Mouse (Mus musculus): ENCODE measurements around the gene Yap1.

Gene Yap1

GRCm38 (mm10) chr9:7977587-7977986, 26.8 kb downstream of the Yap1 start:
- no peak for DNase-seq (ENCODE audit: low read depth, low spot score)

DNA sequence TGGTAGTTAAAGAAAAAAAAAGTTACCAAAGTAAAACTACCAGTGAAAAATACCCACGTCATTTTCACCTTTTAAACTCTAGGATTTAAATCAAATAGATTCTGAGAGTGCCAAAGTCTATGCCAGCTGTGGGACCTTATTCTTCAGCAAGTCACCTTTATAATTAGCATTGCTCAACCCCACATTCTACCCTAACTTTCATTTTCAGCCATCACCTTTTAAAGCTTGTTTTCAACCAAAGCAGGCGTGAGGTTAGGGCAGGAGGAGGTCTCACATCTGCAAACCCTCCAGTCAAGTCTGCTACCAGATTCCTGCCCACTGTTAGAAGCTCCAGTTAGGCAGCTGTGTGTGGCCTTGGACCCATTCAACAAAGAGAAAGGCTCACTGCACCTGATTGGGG, 32.4 kb downstream of the Yap1 start:
- DNase-seq (ENCODE audit: low read depth, low spot score) = no peak

GRCm38 (mm10) chr9:7967980-7968379, 36.4 kb downstream of the Yap1 start:
- no peak for DNase-seq (ENCODE audit: low read depth, low spot score)

DNA sequence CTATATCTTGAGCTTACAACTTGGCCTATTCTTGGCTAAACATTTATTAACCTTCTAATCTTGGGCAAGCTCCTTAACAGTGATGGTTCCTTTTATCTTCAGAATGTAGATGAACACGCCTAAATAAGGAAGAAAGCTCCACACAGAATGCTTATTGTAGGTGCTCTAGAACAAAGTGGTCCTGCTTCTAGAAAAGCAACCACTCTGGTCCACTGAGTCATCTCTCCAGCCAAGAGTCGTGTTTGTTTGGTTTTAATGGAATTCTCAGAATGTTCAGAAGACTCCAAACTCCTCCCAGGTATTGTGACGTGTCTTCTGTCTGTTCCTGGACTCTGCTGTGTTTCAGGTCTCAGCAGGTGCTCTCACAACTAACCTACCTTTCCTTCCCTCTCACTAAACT, 38.8 kb downstream of the Yap1 start:
- no peak for DNase-seq (ENCODE audit: low read depth, low spot score)

DNA sequence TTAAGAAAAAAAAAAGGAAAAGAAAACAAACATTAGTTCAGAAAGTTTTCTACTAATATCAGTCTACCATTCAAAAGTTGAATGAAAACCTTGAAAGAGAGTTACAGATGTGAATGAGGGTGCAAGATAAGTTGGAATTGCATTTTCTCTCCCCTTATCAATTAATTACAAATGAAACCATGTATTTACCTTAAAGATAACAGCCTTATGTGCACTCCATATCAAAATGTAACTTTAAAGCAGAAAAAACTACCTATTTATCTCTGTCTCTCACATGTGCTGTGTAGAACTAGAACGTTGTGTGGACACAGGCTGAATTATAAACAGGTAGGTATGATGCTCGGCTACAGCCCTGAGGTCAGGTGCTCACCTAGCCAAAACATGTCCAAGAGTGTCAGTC, 40.5 kb downstream of the Yap1 start:
- no peak for DNase-seq (ENCODE audit: low read depth, low spot score)

DNA sequence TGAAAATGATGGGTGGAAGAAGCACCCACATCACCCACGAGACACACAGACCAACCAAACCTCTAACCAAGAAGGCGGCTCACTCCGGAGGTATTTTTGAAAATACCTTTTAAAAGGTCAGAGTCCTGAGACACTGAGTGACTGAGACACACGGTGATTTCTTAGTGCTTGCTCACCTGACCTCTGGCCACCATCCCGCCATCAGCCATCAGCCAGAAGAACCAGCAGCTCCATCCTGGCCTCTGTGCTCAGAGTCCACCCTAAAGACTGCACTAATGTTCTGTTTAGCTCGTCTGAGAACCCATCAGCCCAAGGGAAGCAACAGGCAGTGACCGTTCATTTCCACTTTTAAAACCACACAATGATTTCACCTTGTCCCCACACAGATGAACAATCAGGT, 41.5 kb downstream of the Yap1 start:
- DNase-seq (ENCODE audit: low read depth, low spot score) = no peak

- DNase-seq (ENCODE audit: low read depth, low spot score) = no peak
Observed at GRCm38 (mm10) chr9:7961366-7962160, 42.8 kb downstream of the Yap1 start.

GRCm38 (mm10) chr9:7960382-7960781, 44.0 kb downstream of the Yap1 start:
- DNase-seq (ENCODE audit: low read depth, low spot score) = no peak

DNA sequence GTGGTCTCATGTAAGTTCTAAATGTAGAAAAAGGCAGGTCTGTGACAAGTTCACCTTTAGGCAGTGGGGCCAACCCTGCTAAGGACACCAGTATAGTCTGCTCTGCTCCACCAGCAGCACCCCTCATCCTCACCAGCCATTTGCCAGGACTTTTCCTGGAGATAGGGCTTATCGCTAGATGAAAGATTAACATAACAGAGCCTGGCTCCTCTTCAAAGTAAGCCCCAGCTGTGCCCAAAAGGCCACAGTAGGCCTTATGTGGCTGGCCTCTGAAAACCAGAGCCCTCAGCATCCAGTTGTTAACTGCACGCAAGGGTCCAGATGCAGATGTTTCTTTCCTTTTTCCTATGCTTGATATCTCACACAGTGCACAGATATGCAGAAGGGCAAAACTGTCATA, 45.1 kb downstream of the Yap1 start:
- no peak for DNase-seq (ENCODE audit: low read depth, low spot score)

GRCm38 (mm10) chr9:7958025-7958593, 46.3 kb downstream of the Yap1 start:
- DNase-seq (ENCODE audit: low read depth, low spot score) = no peak

DNA sequence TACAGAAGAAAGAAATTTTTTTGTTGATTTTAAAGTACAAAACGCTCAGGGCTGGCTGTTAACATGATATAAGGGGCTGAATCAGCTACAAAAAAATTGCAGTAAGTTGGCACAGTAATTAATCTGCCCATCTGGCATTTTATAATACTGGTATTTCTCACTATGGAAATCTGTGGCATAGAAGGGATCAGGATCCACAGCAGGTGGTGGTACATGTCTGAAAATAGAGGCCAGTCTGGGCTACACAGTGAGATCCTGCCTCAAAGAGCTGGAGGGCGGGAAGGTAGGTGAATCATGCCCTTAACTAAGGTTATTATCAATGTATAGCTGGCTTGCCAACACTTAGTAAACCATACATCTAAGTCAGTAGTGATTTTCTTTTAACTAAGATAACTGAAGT, 47.0 kb downstream of the Yap1 start:
- DNase-seq (ENCODE audit: low read depth, low spot score) = peak; percentile 39

DNA sequence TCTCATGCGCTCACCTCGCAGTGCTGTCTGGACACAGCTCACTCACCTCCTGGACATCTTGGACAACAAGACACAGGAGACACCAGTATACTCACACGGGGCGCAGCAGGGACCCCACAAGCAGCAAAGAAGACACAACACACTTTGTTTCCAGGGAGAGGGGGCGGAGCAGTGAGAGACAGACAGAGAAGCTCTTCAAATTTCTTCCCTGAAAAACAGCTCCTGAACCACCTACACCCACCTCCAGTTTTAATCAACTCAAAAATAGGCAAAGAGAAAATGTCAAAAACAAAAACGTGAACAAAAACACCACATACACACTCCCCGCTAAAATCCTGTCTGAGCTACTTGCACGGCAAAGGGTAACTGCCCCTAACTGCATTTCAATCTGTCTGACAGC, 48.0 kb downstream of the Yap1 start:
- peak; percentile 33 for DNase-seq (ENCODE audit: low read depth, low spot score)

- DNase-seq (ENCODE audit: low read depth, low spot score) = no peak
Observed at GRCm38 (mm10) chr9:7952886-7953285, 51.5 kb downstream of the Yap1 start.

- DNase-seq (ENCODE audit: low read depth, low spot score) = peak; percentile 85
Observed at GRCm38 (mm10) chr9:7950211-7950644, 54.2 kb downstream of the Yap1 start.

- no peak for DNase-seq (ENCODE audit: low read depth, low spot score)
Observed at GRCm38 (mm10) chr9:7947946-7948345, 56.5 kb downstream of the Yap1 start.

DNA sequence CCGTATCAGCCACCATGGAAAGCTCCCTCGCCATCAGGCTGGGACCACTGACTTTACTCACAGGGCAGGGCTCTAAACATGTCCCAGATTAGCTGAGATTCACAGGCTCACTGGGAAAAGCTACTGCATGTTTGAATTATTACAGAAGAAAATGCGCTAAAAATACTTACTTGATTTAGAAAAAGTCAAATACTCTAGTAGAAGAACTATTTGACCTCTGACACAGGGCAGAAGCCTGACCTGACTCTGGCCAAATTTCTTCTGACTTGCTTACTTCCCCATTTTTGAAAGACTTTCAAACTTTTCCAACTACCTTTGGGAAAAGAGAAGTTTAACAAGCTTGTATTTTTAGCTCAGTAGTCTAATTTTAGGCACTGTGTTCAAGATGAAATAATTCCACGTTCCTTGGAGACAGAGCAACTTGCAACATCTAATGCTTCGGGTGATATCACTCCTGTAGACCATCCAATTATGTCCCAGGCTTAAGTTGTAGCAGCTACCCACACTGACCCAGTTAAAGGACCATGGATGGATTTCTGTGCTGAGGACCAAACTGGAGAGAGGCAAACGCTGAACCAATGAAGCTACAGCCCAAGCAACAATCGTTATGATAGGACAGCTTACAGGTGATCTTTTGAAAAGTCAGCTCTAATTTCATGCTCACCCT, 60.5 kb downstream of the Yap1 start:
- DNase-seq (ENCODE audit: low read depth, low spot score) = no peak

- DNase-seq (ENCODE audit: low read depth, low spot score) = no peak
Observed at GRCm38 (mm10) chr9:7942701-7943100, 61.7 kb downstream of the Yap1 start.

GRCm38 (mm10) chr9:7940075-7940474, 64.3 kb downstream of the Yap1 start:
- no peak for DNase-seq (ENCODE audit: low read depth, low spot score)

DNA sequence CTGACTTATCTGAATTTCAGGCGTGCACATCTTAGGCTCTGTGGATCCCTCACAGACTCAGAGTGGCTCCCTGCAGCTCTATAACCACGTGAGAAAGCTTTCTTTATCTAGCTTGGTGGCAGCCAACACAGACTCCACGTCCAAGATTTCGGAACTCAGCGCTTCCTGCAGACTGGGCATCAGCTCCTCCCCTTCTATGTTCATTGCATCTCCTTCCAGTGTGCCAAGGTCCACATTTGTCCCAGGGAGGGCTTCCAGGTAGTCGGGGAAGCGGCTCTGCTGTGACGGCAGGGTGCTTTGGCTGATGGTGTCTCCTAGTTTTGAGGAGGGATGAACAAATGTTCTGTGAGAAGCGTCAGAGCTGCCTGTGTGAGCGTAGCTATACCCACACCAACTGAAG, 70.0 kb downstream of the Yap1 start:
- DNase-seq (ENCODE audit: low read depth, low spot score) = peak; percentile 56

DNA sequence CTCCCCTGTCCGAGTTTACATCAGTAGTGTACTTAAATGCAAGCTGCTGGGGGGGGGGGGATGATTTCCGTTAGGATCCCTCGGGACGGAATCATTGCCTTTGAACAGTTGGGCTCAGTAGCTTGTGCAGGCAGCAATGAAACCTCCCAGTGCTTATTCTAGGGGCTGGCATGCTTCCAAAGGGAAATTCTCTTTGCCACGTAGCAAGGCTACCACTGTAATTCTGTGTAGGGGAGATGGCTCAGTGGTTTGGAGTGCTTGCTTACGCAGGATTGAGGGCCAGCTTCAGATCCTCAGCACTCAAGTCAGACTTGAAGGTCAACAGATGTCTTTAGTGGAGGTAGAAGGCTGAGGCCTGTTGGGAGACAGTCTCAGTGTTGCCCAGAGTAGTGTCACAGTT, 74.8 kb downstream of the Yap1 start:
- DNase-seq (ENCODE audit: low read depth, low spot score) = no peak

DNA sequence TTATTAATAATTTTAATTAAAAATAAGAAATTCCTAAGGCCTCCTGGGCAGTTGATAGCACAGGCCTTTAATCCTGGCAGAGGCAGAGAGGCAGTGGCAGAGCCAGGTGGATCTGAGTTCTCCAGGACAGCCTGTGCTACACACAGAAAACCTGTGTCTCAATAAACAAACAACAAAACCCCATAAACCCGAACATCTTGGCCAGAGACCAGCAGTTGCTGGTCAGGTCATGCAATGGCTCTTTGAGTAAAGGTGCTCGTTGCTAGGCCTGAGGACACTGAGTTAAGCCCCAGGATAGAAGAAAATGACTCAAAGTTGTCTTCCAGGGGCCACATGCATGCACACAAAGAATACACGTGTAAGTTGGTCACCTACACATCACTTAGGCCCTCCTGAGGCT, 75.5 kb downstream of the Yap1 start:
- DNase-seq (ENCODE audit: low read depth, low spot score) = no peak

DNA sequence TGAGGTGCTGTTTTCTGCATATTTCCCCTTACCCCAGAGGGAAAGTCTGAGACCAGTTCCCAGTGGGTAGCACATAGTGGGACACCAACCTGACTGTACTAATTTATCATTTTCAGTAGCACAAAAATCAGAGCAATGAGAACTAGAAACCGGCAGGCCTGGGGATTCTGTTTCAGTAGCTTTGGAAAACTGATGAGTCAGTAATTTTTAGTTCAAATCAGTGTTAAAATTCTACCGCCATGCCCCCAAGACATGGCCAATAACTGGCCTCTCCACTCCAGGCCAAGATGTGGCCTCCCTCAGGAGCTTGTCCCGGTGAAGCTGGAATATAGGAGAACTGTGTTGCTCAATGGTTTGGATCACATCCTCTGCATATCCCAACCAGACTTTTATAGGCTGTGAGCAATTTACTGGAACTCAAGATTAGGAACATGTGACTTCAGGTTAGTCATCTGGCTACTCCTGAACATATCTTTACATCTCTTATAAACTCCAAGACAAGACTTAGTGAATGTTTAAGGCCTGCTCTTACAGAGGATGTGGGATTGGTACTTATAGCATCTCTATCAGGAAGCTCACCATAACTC, 76.1 kb downstream of the Yap1 start:
- no peak for DNase-seq (ENCODE audit: low read depth, low spot score)

GRCm38 (mm10) chr9:7914925-7915324, 89.5 kb downstream of the Yap1 start:
- no peak for DNase-seq (ENCODE audit: low read depth, low spot score)

Data from telencephalon, adult 2 months (tissue).